Mouse (Mus musculus) midbrain, embryonic 11.5 days (tissue): ENCODE measurements at regions not wholly inside any gene's neighbourhood (a gene's known extent, or its start where the extent isn't known, plus 50 kb on each side); places are given as distances from the start of the nearest gene placed in this dataset.

ENCODE experiments used
- ATAC-seq: fragments of 200-750 bp; cut with Nextera tagmentation; 2 replicates; pipeline ENCODE4 v1.8.0; 2017; ENCODE audit warnings: moderate TSS enrichment, moderate library complexity; ENCODE audit not compliant: low FRiP score
- DNase-seq: peaks from one replicate; pipeline ENCODE4 v3.0.0; 2015; ENCODE audit warnings: low spot score; ENCODE audit errors: missing footprints
- H3K27ac ChIP-seq: fragments of 300-500 bp; sonication (generic); 2 replicates; pipeline ENCODE4 v1.5.1; 2014; ENCODE audit warnings: low read depth, low read length
- H3K27me3 ChIP-seq: fragments of 300-500 bp; sonication (generic); 2 replicates; pipeline ENCODE4 v1.6.1; 2014; ENCODE audit warnings: mild to moderate bottlenecking, low read length, moderate library complexity, mixed read lengths; ENCODE audit not compliant: control insufficient read depth, insufficient read depth
- H3K36me3 ChIP-seq: fragments of 300-500 bp; sonication (generic); 2 replicates; pipeline ENCODE4 v1.6.1; 2014; ENCODE audit warnings: mild to moderate bottlenecking, low read length, moderate library complexity, mixed read lengths; ENCODE audit not compliant: control insufficient read depth, insufficient read depth
- H3K4me1 ChIP-seq: fragments of 300-500 bp; sonication (generic); 2 replicates; pipeline ENCODE4 v1.6.1; 2014; ENCODE audit warnings: low read length; ENCODE audit not compliant: control insufficient read depth, insufficient read depth
- H3K4me2 ChIP-seq: fragments of 300-500 bp; sonication (generic); 2 replicates; pipeline ENCODE4 v1.6.1; 2014; ENCODE audit warnings: mild to moderate bottlenecking, moderate library complexity
- H3K4me3 ChIP-seq: fragments of 300-500 bp; sonication (generic); 2 replicates; pipeline ENCODE4 v1.5.1; 2014; ENCODE audit warnings: low read depth, low read length
- H3K9ac ChIP-seq: fragments of 300-500 bp; sonication (generic); 2 replicates; pipeline ENCODE4 v1.6.1; 2014; ENCODE audit warnings: low read length
- H3K9me3 ChIP-seq: fragments of 300-500 bp; sonication (generic); 2 replicates; pipeline ENCODE4 v1.6.1; 2016; ENCODE audit warnings: low read length; ENCODE audit not compliant: control insufficient read depth
- WGBS: fragments of 180-500 bp; shearing (Covaris S2); extraction: QIAGEN DNeasy Blood & Tissue Kit; methylation state at CpG from one replicate; pipeline ENCODE4 v1.1.7; 2014; 5-methylcytosine and 5-hydroxymethylcytosine counted together

DNA sequence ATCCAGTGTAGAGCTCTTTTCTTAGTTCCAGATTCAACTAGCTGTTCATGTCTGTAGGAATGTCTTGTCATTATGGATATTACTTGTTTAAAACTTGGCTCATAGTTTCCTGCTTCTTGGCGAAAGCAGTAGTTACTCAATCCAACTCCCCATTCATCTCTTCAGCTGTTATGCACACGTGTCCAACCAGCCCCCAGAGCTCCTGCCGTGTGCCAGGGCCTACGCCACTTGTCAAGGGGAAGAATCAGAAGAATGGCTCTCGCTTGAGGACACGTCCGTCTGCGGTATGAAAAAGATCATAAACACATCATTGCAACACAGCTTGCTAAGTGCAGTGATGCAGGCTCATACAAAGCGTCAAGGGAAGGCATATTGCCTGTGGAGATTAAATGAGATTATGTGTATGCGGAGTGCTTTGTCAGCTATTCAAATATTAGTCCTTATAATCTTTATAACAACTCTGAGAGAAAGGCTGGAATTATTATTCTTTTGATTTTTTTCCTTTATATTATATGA lies 223.0 kb upstream of the Chd6 start:
- Histone ChIP-seq H3K27me3 (no peaks in the 10 kb centered on the region), H3K27ac (no peak overlapping the region), H3K9ac (no peak overlapping the region), H3K4me2 (no peak overlapping the region), H3K36me3 (no peaks in the 10 kb centered on the region), H3K4me3 (no peak overlapping the region), H3K4me1 (peaks cover 3% of the 10 kb centered on the region; the same call in 1 of the 2 replicates), H3K9me3 (no peaks in the 10 kb centered on the region)
- ATAC-seq (no peak), DNase-seq (no peak)
- WGBS: 90% methylated on average over 10 of the region's 10 CpGs

DNA sequence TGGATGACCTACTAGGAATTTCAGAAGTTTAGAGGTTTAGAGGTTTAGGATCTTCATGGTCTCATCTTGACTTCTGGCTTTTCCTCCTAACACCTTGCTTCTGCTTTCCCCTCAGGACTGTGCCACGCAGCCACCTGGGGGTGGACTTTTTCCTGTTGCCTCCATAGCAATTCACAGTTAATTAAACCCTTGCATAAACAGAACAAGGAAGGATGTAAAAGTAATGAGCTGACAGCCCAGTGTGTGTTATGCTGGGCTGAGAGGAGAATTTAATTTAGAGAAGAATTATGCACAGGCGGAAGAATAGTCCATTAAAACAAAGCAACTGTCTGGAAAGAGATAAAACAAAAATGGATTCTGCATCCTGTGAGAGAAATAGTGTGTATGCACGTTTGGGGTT lies 193.9 kb upstream of the Chd6 start:
- Histone ChIP-seq H3K4me3 (no peak overlapping the region), H3K4me1 (no peaks in the 10 kb centered on the region), H3K36me3 (no peaks in the 10 kb centered on the region), H3K27me3 (no peaks in the 10 kb centered on the region), H3K27ac (no peak overlapping the region), H3K9ac (no peak overlapping the region), H3K4me2 (no peak overlapping the region), H3K9me3 (no peaks in the 10 kb centered on the region)
- ATAC-seq (no peak), DNase-seq (no peak)
- WGBS: 84% methylated on average over 3 of the region's 3 CpGs

DNA sequence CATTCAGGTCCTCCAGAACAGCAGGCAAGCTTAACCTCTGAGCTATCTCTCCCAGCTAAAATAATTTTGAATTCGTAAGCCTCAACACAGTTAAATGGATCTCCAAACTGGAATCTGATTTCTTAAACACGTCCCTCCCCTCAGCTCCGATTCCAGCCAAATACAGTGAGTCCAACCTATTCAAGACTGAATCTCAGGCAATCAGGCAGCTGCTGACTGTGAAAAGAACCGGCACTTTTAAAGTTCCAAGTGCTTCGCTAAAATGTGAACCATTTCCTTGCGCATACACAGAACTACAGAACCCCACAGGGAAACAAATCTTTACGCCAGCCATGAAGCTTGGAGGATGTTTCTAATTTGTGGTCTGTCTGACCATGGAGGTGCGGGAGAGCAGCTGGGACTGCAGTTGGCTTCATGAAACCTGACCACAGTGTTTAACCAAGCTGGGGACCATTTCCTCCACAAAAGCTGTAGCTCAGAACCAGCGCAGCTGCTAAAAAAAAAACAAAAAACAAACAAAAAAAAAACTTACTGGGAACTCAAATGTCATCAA lies 160.1 kb upstream of the Chd6 start:
- no peak for ATAC-seq
- 73% methylated on average over 9 of the region's 9 CpGs for WGBS

DNA sequence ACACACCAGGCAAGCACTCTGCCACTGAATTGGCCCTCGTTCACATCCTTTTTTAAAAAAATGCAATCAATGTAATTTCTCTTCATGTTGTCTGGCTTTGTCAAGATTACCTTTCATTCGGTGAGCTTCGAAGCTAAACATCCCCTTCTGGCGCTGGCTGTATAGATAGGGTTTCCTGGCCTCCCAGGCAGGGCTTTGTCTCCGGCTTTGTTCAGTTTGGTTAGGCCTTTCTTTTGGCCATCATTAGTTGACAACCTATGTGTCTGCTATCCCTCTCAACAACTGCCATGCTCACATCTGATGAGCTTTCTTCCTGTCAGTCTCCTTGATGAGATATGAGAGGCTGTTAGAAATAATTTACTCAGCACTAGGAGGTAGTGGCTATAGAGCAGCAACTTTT lies 157.6 kb upstream of the Chd6 start:
- no peaks in the 10 kb centered on the region for H3K9me3 ChIP-seq
- no peak overlapping the region for H3K27ac ChIP-seq
- no peaks in the 10 kb centered on the region for H3K4me1 ChIP-seq
- no peak overlapping the region for H3K9ac ChIP-seq
- ATAC-seq (no peak), DNase-seq (peak; percentile 82)
- no peak overlapping the region for H3K4me3 ChIP-seq
- H3K4me2 ChIP-seq: no peak overlapping the region
- no peaks in the 10 kb centered on the region for H3K36me3 ChIP-seq
- WGBS: 37% methylated on average over 5 of the region's 5 CpGs
- H3K27me3 ChIP-seq: no peaks in the 10 kb centered on the region

More for the DNA sequence above, 160.1 kb upstream of the Chd6 start:
- H3K27me3 ChIP-seq: no peaks in the 10 kb centered on the region
- DNase-seq: no peak
- H3K9me3 ChIP-seq: no peaks in the 10 kb centered on the region
- H3K9ac ChIP-seq: no peak overlapping the region
- no peaks in the 10 kb centered on the region for H3K36me3 ChIP-seq
- no peak overlapping the region for H3K4me2 ChIP-seq
- H3K4me1 ChIP-seq: no peaks in the 10 kb centered on the region
- H3K4me3 ChIP-seq: no peak overlapping the region
- no peak overlapping the region for H3K27ac ChIP-seq

DNA sequence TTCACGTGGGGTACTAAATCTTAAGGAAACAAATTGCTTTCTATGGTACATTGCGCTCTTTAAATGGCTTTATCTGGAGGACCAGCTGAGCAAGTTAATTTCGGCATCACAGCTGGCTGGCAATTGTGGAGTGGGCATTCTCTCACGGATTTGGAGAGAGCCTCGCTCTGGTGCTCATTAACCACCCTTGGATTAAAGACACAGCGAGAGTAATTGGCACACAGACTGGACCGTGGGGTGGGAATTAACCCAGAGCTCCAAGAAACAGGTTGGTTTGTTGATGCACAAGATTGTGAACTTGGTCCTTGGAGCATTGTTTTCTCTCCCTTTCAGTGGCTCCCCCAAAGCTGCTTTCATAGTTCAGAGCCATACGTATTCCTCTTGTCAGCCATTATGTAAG lies 156.3 kb upstream of the Chd6 start:
- H3K27me3 ChIP-seq: no peaks in the 10 kb centered on the region
- no peaks in the 10 kb centered on the region for H3K9me3 ChIP-seq
- H3K4me1 ChIP-seq: no peaks in the 10 kb centered on the region
- no peak overlapping the region for H3K27ac ChIP-seq
- H3K36me3 ChIP-seq: no peaks in the 10 kb centered on the region
- no peak overlapping the region for H3K4me2 ChIP-seq
- ATAC-seq (no peak), DNase-seq (peak; percentile 57)
- WGBS: 47% methylated on average over 8 of the region's 8 CpGs
- H3K9ac ChIP-seq: no peak overlapping the region
- H3K4me3 ChIP-seq: no peak overlapping the region

DNA sequence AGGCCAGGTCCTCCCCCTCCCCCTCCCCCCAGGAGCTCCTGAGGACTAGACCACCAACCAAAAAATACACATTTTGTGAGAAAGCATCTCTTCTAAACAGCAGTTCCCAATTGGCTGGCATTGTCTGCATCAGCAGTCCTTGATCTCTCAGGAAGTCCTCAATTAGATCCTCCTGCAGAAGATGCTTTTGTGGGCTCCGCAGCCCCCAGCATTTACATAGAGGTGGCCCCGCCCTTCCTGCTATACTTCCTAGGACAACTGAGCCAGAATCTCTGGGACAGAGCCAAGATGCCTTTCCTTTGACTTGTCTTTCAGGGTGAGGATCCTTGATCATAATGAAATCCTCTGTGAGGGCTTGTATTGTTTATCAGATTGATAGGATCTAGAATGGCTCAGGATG lies 143.9 kb upstream of the Chd6 start:
- ATAC-seq: no peak
- Histone ChIP-seq H3K9me3 (no peaks in the 10 kb centered on the region), H3K4me3 (no peak overlapping the region), H3K27me3 (no peaks in the 10 kb centered on the region), H3K27ac (no peak overlapping the region), H3K9ac (no peak overlapping the region), H3K36me3 (no peaks in the 10 kb centered on the region), H3K4me2 (no peak overlapping the region), H3K4me1 (no peaks in the 10 kb centered on the region)
- no peak for DNase-seq
- WGBS: 76% methylated on average over 2 of the region's 2 CpGs

DNA sequence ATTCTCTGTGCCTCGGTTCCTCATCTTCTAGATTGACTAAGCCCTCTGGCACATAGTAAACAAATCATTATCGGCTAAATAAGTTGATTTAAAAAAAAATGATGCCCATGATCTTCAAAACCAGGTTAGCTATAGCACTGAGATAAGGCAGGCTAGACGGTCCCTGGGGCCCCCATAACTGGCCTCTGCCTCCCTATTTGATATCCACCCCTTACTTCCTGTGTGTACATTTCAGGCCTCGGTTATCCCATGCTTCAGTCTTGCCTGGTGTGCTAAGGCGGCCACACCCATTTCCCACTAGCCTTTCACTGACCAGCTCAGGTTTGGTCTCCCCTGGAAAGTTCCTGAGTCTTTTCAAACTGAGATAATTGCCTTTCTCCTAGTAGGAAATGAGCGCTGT lies 132.8 kb upstream of the Chd6 start:
- Histone ChIP-seq H3K27ac (no peak overlapping the region), H3K9ac (no peak overlapping the region), H3K36me3 (no peaks in the 10 kb centered on the region), H3K4me1 (no peaks in the 10 kb centered on the region), H3K4me3 (no peak overlapping the region), H3K27me3 (no peaks in the 10 kb centered on the region), H3K4me2 (no peak overlapping the region), H3K9me3 (no peaks in the 10 kb centered on the region)
- 90% methylated on average over 6 of the region's 6 CpGs for WGBS
- no peak for DNase-seq
- no peak for ATAC-seq

DNA sequence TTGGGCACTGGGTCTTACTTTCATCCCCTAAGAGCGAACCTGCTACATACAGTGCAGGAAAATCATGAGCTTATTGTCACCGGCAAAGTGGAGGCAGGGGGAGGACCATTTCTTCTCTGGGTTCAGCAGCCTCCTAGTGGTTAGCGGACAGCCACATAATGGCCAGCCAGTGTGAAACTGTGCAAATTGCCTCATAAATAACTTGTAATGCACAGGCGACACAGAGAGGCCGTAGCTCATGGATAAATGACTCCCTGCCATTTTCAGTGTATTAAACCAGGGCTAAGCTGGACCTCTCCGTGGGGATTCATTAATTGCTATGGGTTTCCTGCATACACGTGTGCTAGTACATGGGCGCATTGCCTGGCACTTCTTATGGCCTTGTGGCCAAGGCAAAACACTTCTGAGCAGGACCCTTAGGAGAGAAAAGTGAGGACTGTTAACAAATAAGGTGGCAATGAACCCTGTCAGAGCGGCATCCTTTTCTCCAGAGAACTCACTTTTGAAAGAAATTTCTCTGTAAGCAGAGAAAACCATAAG lies 128.5 kb upstream of the Chd6 start:
- Histone ChIP-seq H3K27me3 (no peaks in the 10 kb centered on the region), H3K4me3 (no peak overlapping the region), H3K9ac (no peak overlapping the region), H3K27ac (no peak overlapping the region), H3K9me3 (no peaks in the 10 kb centered on the region), H3K4me1 (no peaks in the 10 kb centered on the region), H3K4me2 (no peak overlapping the region), H3K36me3 (no peaks in the 10 kb centered on the region)
- DNase-seq (no peak), ATAC-seq (no peak)
- WGBS: 86% methylated on average over 9 of the region's 9 CpGs

DNA sequence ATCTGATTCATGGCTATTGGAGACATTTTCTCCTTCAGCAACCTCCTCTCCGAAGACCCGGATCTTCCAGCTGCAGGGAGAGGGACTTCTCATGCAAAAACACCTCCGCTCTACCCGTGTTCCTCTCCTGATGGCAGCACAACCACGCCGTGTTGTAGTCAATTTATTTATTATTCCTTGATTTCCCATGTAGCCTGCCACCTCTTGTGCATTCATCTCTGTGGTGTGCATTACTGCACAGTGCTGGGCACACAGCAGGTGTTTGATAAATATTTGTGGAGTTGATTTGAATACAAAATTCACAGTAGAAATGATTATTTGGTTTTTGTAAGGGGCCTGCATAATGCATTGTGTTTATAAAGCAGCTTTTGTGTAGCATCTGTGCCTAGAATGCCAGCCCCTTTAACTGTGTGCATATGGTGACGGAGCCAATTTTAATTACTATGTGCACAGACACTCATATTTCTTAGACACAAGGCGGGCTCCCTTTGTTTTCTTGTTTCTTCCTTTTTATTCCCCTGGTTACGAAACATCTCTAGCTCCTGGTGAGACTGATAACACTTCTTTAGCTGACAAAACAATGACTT lies 124.4 kb upstream of the Chd6 start:
- no peaks in the 10 kb centered on the region for H3K36me3 ChIP-seq
- H3K4me3 ChIP-seq: no peak overlapping the region
- H3K27me3 ChIP-seq: no peaks in the 10 kb centered on the region
- H3K9ac ChIP-seq: no peak overlapping the region
- no peaks in the 10 kb centered on the region for H3K4me1 ChIP-seq
- WGBS: 83% methylated on average over 9 of the region's 9 CpGs
- no peak overlapping the region for H3K27ac ChIP-seq
- H3K9me3 ChIP-seq: no peaks in the 10 kb centered on the region
- DNase-seq: no peak
- no peak overlapping the region for H3K4me2 ChIP-seq
- ATAC-seq: no peak
